Mouse (Mus musculus): ENCODE results near the gene Spata2. TPM values are rescaled to one million over a fixed set of nuclear protein-coding genes. Genes with fewer than 3 reads are reported as not detected.

Gene Spata2
- polyA plus RNA-seq, 1 experiment from 2014 or later = 15.4 TPM

GRCm38 (mm10) chr2:167476200-167476688 is 16.4 kb downstream of the Spata2 start:
- peaks cover 18% of the 10 kb centered on the region for H3K36me3 ChIP-seq (ENCODE audit: control insufficient read depth, insufficient read depth, low read length)
- no peaks in the 10 kb centered on the region for H3K27me3 ChIP-seq (replicated peaks; ENCODE audit: control insufficient read depth, insufficient read depth, low read length)
- peak overlapping the region; percentile 74 for H3K27ac ChIP-seq (ENCODE audit: low read length)
- peak overlapping the region; percentile 33; the same call in 1 of the 2 replicates for H3K9ac ChIP-seq (ENCODE audit: low read depth, low read length)
- H3K4me3 ChIP-seq (ENCODE audit: low read length) = no peak overlapping the region
- peak; percentile 57 for ATAC-seq
- WGBS = 21% methylated on average over 7 of the region's 7 CpGs
- H3K4me2 ChIP-seq (ENCODE audit: low read depth, low read length) = no peak overlapping the region
- no peaks in the 10 kb centered on the region for H3K9me3 ChIP-seq (ENCODE audit: control insufficient read depth, low read length)
- H3K4me1 ChIP-seq (ENCODE audit: control insufficient read depth, insufficient read depth, low read length) = peaks cover 23% of the 10 kb centered on the region

- Histone ChIP-seq H3K4me1 (ENCODE audit: control insufficient read depth, insufficient read depth, low read length) (peaks cover 23% of the 10 kb centered on the region), H3K27me3 (replicated peaks; ENCODE audit: control insufficient read depth, insufficient read depth, low read length) (no peaks in the 10 kb centered on the region), H3K4me2 (ENCODE audit: low read depth, low read length) (no peak overlapping the region), H3K9me3 (ENCODE audit: control insufficient read depth, low read length) (no peaks in the 10 kb centered on the region), H3K4me3 (ENCODE audit: low read length) (no peak overlapping the region), H3K9ac (ENCODE audit: low read depth, low read length) (no peak overlapping the region), H3K27ac (ENCODE audit: low read length) (peak overlapping the region; percentile 63), H3K36me3 (ENCODE audit: control insufficient read depth, insufficient read depth, low read length) (peaks cover 23% of the 10 kb centered on the region)
- no peak for ATAC-seq
- WGBS = 81% methylated on average over 5 of the region's 5 CpGs
Observed at GRCm38 (mm10) chr2:167475596-167475995, 17.1 kb downstream of the Spata2 start.

GRCm38 (mm10) chr2:167474218-167474617 is 18.5 kb downstream of the Spata2 start:
- H3K9ac ChIP-seq (ENCODE audit: low read depth, low read length) = no peak overlapping the region
- H3K27me3 ChIP-seq (replicated peaks; ENCODE audit: control insufficient read depth, insufficient read depth, low read length) = no peaks in the 10 kb centered on the region
- H3K9me3 ChIP-seq (ENCODE audit: control insufficient read depth, low read length) = no peaks in the 10 kb centered on the region
- ATAC-seq = no peak
- H3K36me3 ChIP-seq (ENCODE audit: control insufficient read depth, insufficient read depth, low read length) = peaks cover 23% of the 10 kb centered on the region
- no peak overlapping the region for H3K4me3 ChIP-seq (ENCODE audit: low read length)
- no peak overlapping the region for H3K27ac ChIP-seq (ENCODE audit: low read length)
- H3K4me1 ChIP-seq (ENCODE audit: control insufficient read depth, insufficient read depth, low read length) = peaks cover 18% of the 10 kb centered on the region
- 87% methylated on average over 6 of the region's 6 CpGs for WGBS
- no peak overlapping the region for H3K4me2 ChIP-seq (ENCODE audit: low read depth, low read length)

GRCm38 (mm10) chr2:167471585-167471984 is 21.1 kb downstream of the Spata2 start:
- H3K4me1 ChIP-seq (ENCODE audit: control insufficient read depth, insufficient read depth, low read length) = peaks cover 10% of the 10 kb centered on the region
- no peak overlapping the region for H3K27ac ChIP-seq (ENCODE audit: low read length)
- no peaks in the 10 kb centered on the region for H3K27me3 ChIP-seq (replicated peaks; ENCODE audit: control insufficient read depth, insufficient read depth, low read length)
- no peak overlapping the region for H3K4me2 ChIP-seq (ENCODE audit: low read depth, low read length)
- no peaks in the 10 kb centered on the region for H3K9me3 ChIP-seq (ENCODE audit: control insufficient read depth, low read length)
- H3K36me3 ChIP-seq (ENCODE audit: control insufficient read depth, insufficient read depth, low read length) = peaks cover 29% of the 10 kb centered on the region
- H3K9ac ChIP-seq (ENCODE audit: low read depth, low read length) = no peak overlapping the region
- 84% methylated on average over 6 of the region's 6 CpGs for WGBS
- H3K4me3 ChIP-seq (ENCODE audit: low read length) = no peak overlapping the region
- ATAC-seq = peak; percentile 70

GRCm38 (mm10) chr2:167470611-167471010 is 22.1 kb downstream of the Spata2 start:
- Histone ChIP-seq H3K4me3 (ENCODE audit: low read length) (no peak overlapping the region), H3K27me3 (replicated peaks; ENCODE audit: control insufficient read depth, insufficient read depth, low read length) (no peaks in the 10 kb centered on the region), H3K9me3 (ENCODE audit: control insufficient read depth, low read length) (no peaks in the 10 kb centered on the region), H3K9ac (ENCODE audit: low read depth, low read length) (no peak overlapping the region), H3K36me3 (ENCODE audit: control insufficient read depth, insufficient read depth, low read length) (peaks cover 33% of the 10 kb centered on the region), H3K27ac (ENCODE audit: low read length) (no peak overlapping the region), H3K4me2 (ENCODE audit: low read depth, low read length) (no peak overlapping the region), H3K4me1 (ENCODE audit: control insufficient read depth, insufficient read depth, low read length) (peaks cover under 1% of the 10 kb centered on the region)
- no peak for ATAC-seq
- WGBS = 92% methylated on average over 3 of the region's 3 CpGs

- Histone ChIP-seq H3K4me1 (ENCODE audit: control insufficient read depth, insufficient read depth, low read length) (no peaks in the 10 kb centered on the region), H3K27me3 (replicated peaks; ENCODE audit: control insufficient read depth, insufficient read depth, low read length) (no peaks in the 10 kb centered on the region), H3K9me3 (ENCODE audit: control insufficient read depth, low read length) (no peaks in the 10 kb centered on the region), H3K4me3 (ENCODE audit: low read length) (no peak overlapping the region), H3K4me2 (ENCODE audit: low read depth, low read length) (no peak overlapping the region), H3K36me3 (ENCODE audit: control insufficient read depth, insufficient read depth, low read length) (peaks cover 30% of the 10 kb centered on the region), H3K9ac (ENCODE audit: low read depth, low read length) (no peak overlapping the region), H3K27ac (ENCODE audit: low read length) (no peak overlapping the region)
- 85% methylated on average over 6 of the region's 6 CpGs for WGBS
- no peak for ATAC-seq
Observed at GRCm38 (mm10) chr2:167468444-167468843, 24.2 kb downstream of the Spata2 start.

GRCm38 (mm10) chr2:167467214-167467613 is 25.5 kb downstream of the Spata2 start:
- H3K4me2 ChIP-seq (ENCODE audit: low read depth, low read length) = no peak overlapping the region
- H3K9me3 ChIP-seq (ENCODE audit: control insufficient read depth, low read length) = no peaks in the 10 kb centered on the region
- H3K36me3 ChIP-seq (ENCODE audit: control insufficient read depth, insufficient read depth, low read length) = peaks cover 25% of the 10 kb centered on the region
- WGBS = 68% methylated on average over 5 of the region's 5 CpGs
- no peak overlapping the region for H3K9ac ChIP-seq (ENCODE audit: low read depth, low read length)
- H3K4me1 ChIP-seq (ENCODE audit: control insufficient read depth, insufficient read depth, low read length) = no peaks in the 10 kb centered on the region
- no peak overlapping the region for H3K4me3 ChIP-seq (ENCODE audit: low read length)
- H3K27ac ChIP-seq (ENCODE audit: low read length) = no peak overlapping the region
- no peak for ATAC-seq
- no peaks in the 10 kb centered on the region for H3K27me3 ChIP-seq (replicated peaks; ENCODE audit: control insufficient read depth, insufficient read depth, low read length)

GRCm38 (mm10) chr2:167465951-167466350 is 26.7 kb downstream of the Spata2 start:
- H3K27me3 ChIP-seq (replicated peaks; ENCODE audit: control insufficient read depth, insufficient read depth, low read length) = no peaks in the 10 kb centered on the region
- no peak overlapping the region for H3K4me3 ChIP-seq (ENCODE audit: low read length)
- 95% methylated on average over 3 of the region's 3 CpGs for WGBS
- no peak overlapping the region for H3K4me2 ChIP-seq (ENCODE audit: low read depth, low read length)
- no peak overlapping the region for H3K27ac ChIP-seq (ENCODE audit: low read length)
- no peaks in the 10 kb centered on the region for H3K9me3 ChIP-seq (ENCODE audit: control insufficient read depth, low read length)
- H3K36me3 ChIP-seq (ENCODE audit: control insufficient read depth, insufficient read depth, low read length) = peaks cover 14% of the 10 kb centered on the region; the same call in 1 of the 2 replicates
- no peak overlapping the region for H3K9ac ChIP-seq (ENCODE audit: low read depth, low read length)
- H3K4me1 ChIP-seq (ENCODE audit: control insufficient read depth, insufficient read depth, low read length) = no peaks in the 10 kb centered on the region
- ATAC-seq = no peak

- H3K4me1 ChIP-seq (ENCODE audit: control insufficient read depth, insufficient read depth, low read length) = no peaks in the 10 kb centered on the region
- H3K36me3 ChIP-seq (ENCODE audit: control insufficient read depth, insufficient read depth, low read length) = 0 out of 2 replicates have a peak, but pooled peaks cover 14% of the 10 kb centered on the region
- H3K9me3 ChIP-seq (ENCODE audit: control insufficient read depth, low read length) = no peaks in the 10 kb centered on the region
- no peak overlapping the region for H3K9ac ChIP-seq (ENCODE audit: low read depth, low read length)
- peak overlapping the region; percentile 68 for H3K27ac ChIP-seq (ENCODE audit: low read length)
- 74% methylated on average over 5 of the region's 5 CpGs for WGBS
- ATAC-seq = peak; percentile 91
- H3K4me2 ChIP-seq (ENCODE audit: low read depth, low read length) = no peak overlapping the region
- no peak overlapping the region for H3K4me3 ChIP-seq (ENCODE audit: low read length)
- no peaks in the 10 kb centered on the region for H3K27me3 ChIP-seq (replicated peaks; ENCODE audit: control insufficient read depth, insufficient read depth, low read length)
Observed at GRCm38 (mm10) chr2:167463802-167464201, 28.9 kb downstream of the Spata2 start.

GRCm38 (mm10) chr2:167462954-167463353 is 29.7 kb downstream of the Spata2 start:
- Histone ChIP-seq H3K9ac (ENCODE audit: low read depth, low read length) (no peak overlapping the region), H3K4me2 (ENCODE audit: low read depth, low read length) (no peak overlapping the region), H3K36me3 (ENCODE audit: control insufficient read depth, insufficient read depth, low read length) (0 out of 2 replicates have a peak, but pooled peaks cover 12% of the 10 kb centered on the region), H3K27ac (ENCODE audit: low read length) (peak overlapping the region; percentile 68), H3K9me3 (ENCODE audit: control insufficient read depth, low read length) (no peaks in the 10 kb centered on the region), H3K4me1 (ENCODE audit: control insufficient read depth, insufficient read depth, low read length) (no peaks in the 10 kb centered on the region), H3K27me3 (replicated peaks; ENCODE audit: control insufficient read depth, insufficient read depth, low read length) (no peaks in the 10 kb centered on the region), H3K4me3 (ENCODE audit: low read length) (no peak overlapping the region)
- peak; percentile 64 for ATAC-seq
- 52% methylated on average over 6 of the region's 6 CpGs for WGBS

All from intestine, embryonic 16.5 days (tissue).